Mouse (Mus musculus): ENCODE measurements around the gene Gm9945. TPM values are rescaled to one million over a fixed set of nuclear protein-coding genes. Genes with fewer than 3 reads are reported as not detected.

Gene Gm9945
- total RNA-seq (2017) = not detected in 2 replicates

- peak in 1 of 2 experiments; percentile 27; a peak in 2 of 4 replicates for ATAC-seq (replicated peaks in 1 of 2; ENCODE audit: insufficient read depth in 1 of 2, low FRiP score in 2 of 2, low TSS enrichment in 1 of 2, low read depth in 1 of 2, poor library complexity in 2 of 2, severe bottlenecking in 2 of 2)
These were observed at the start of gene Gm9945, which contains the start of gene Sowaha for GRCm38 (mm10) chr11:53479783-53480301. Gene Gm9945, plus strand, starts transcription at chr11:53480166. Gene Sowaha, minus strand, starts transcription at chr11:53480274.

- peak in 1 of 2 experiments; percentile 2; a peak in 1 of 4 replicates for ATAC-seq (replicated peaks in 1 of 2; ENCODE audit: insufficient read depth in 1 of 2, low FRiP score in 2 of 2, low TSS enrichment in 1 of 2, low read depth in 1 of 2, poor library complexity in 2 of 2, severe bottlenecking in 2 of 2)
These were observed 49.7 kb upstream of the Gm9945 start for GRCm38 (mm10) chr11:53430300-53430669.

GRCm38 (mm10) chr11:53430670-53431346 lies 49.2 kb upstream of the Gm9945 start, which contains the start of the genes Uqcrq and Gdf9:
Gene Uqcrq, minus strand, starts transcription at chr11:53430831.
Gene Gdf9, plus strand, starts transcription at chr11:53431023.
- peak; percentile 92 to 96 for ATAC-seq (replicated peaks in 1 of 2; ENCODE audit: insufficient read depth in 1 of 2, low FRiP score in 2 of 2, low TSS enrichment in 1 of 2, low read depth in 1 of 2, poor library complexity in 2 of 2, severe bottlenecking in 2 of 2)

GRCm38 (mm10) chr11:53431347-53432056 lies 48.5 kb upstream of the Gm9945 start:
- no peak for ATAC-seq (replicated peaks in 1 of 2; ENCODE audit: insufficient read depth in 1 of 2, low FRiP score in 2 of 2, low TSS enrichment in 1 of 2, low read depth in 1 of 2, poor library complexity in 2 of 2, severe bottlenecking in 2 of 2)

DNA sequence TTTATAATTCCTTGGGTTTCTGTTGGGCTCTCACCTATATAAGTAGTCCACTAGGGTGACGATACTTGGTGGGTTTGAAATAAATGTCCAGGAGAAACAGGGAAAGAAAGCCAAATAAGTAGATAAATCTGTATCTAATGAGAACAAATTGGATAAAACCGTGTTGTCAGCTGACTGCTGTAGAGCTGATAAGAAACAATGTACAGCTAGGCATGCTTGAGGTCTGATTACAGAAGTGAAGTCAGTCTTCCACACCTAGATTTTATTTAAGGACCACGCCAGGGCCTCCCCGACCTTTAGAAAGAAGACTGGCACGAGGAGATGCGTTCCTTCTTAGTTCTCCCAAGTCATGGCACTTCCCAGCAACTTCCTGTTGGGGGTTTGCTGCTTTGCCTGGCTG lies 46.9 kb upstream of the Gm9945 start:
- no peak for ATAC-seq (replicated peaks in 1 of 2; ENCODE audit: insufficient read depth in 1 of 2, low FRiP score in 2 of 2, low TSS enrichment in 1 of 2, low read depth in 1 of 2, poor library complexity in 2 of 2, severe bottlenecking in 2 of 2)

GRCm38 (mm10) chr11:53435504-53435903 lies 44.5 kb upstream of the Gm9945 start:
- no peak for ATAC-seq (replicated peaks in 1 of 2; ENCODE audit: insufficient read depth in 1 of 2, low FRiP score in 2 of 2, low TSS enrichment in 1 of 2, low read depth in 1 of 2, poor library complexity in 2 of 2, severe bottlenecking in 2 of 2)

- ATAC-seq (replicated peaks in 1 of 2; ENCODE audit: insufficient read depth in 1 of 2, low FRiP score in 2 of 2, low TSS enrichment in 1 of 2, low read depth in 1 of 2, poor library complexity in 2 of 2, severe bottlenecking in 2 of 2) = no peak
These were observed 43.6 kb upstream of the Gm9945 start for GRCm38 (mm10) chr11:53436338-53436737.

- peak in 1 of 2 experiments; percentile 66; a peak in 2 of 4 replicates for ATAC-seq (replicated peaks in 1 of 2; ENCODE audit: insufficient read depth in 1 of 2, low FRiP score in 2 of 2, low TSS enrichment in 1 of 2, low read depth in 1 of 2, poor library complexity in 2 of 2, severe bottlenecking in 2 of 2)
These were observed 38.0 kb upstream of the Gm9945 start for GRCm38 (mm10) chr11:53441921-53442320.

DNA sequence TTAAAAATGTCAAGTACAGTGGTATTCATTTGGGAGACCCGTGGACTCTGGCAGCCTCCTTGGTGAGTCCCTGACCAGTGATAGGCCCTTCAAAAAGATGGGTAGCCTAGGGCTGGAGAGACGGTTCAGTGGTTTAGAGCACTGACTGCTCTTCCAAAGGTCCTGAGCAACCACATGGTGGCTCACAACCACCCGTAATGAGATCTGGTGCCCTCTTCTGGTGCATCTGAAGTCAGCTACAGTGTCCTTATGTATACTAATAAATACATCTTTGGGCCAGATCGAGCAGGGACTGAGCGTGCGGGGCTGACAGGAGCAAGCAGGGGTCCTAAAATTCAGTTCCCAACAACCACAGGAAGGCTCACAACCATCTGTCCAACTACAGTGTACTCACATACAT lies 36.1 kb upstream of the Gm9945 start:
- no peak for ATAC-seq (replicated peaks in 1 of 2; ENCODE audit: insufficient read depth in 1 of 2, low FRiP score in 2 of 2, low TSS enrichment in 1 of 2, low read depth in 1 of 2, poor library complexity in 2 of 2, severe bottlenecking in 2 of 2)

DNA sequence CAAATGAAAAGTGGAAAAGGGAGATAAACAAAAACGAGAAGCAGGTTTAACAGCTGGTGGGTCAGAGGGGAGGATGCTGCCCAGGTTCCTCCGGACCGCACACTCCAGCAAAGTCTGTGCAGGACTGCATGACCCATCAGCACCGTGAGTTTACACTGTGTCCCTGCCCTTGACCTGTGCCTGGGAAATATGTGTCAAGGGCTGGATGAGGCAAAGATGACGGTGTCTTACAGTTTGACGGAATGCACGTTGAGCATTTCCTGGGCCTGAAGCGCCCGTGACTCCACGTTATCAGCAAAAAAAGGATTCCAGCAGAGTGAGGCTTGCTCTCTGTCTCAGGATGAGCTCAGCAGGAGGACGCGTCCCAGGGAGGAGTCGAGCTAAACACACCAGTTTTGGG lies 34.4 kb upstream of the Gm9945 start:
- ATAC-seq (replicated peaks in 1 of 2; ENCODE audit: insufficient read depth in 1 of 2, low FRiP score in 2 of 2, low TSS enrichment in 1 of 2, low read depth in 1 of 2, poor library complexity in 2 of 2, severe bottlenecking in 2 of 2) = no peak

GRCm38 (mm10) chr11:53446183-53446582 lies 33.8 kb upstream of the Gm9945 start:
- no peak for ATAC-seq (replicated peaks in 1 of 2; ENCODE audit: insufficient read depth in 1 of 2, low FRiP score in 2 of 2, low TSS enrichment in 1 of 2, low read depth in 1 of 2, poor library complexity in 2 of 2, severe bottlenecking in 2 of 2)

GRCm38 (mm10) chr11:53447996-53448395 lies 32.0 kb upstream of the Gm9945 start:
- no peak for ATAC-seq (replicated peaks in 1 of 2; ENCODE audit: insufficient read depth in 1 of 2, low FRiP score in 2 of 2, low TSS enrichment in 1 of 2, low read depth in 1 of 2, poor library complexity in 2 of 2, severe bottlenecking in 2 of 2)

DNA sequence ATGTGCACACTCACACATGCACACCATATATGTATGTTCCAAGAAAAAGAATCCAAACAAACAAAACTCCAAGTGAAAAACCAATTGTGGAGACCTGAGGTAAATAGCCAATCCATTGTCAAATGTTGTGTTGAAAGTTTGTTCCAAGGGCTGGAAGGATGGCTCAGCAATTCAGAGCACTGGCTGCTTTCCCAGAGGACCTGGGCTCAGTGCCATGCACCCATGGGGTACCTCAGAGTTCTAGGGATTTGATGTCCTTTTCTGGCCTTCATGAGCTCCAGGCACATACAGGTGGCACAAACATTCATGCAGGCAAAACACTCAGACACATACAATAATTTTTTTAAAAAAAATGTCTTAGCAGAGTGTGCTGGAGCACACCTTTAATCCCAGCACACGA lies 31.4 kb upstream of the Gm9945 start:
- no peak for ATAC-seq (replicated peaks in 1 of 2; ENCODE audit: insufficient read depth in 1 of 2, low FRiP score in 2 of 2, low TSS enrichment in 1 of 2, low read depth in 1 of 2, poor library complexity in 2 of 2, severe bottlenecking in 2 of 2)

GRCm38 (mm10) chr11:53450070-53450705 lies 29.8 kb upstream of the Gm9945 start:
- peak; percentile 22 to 36; a peak in 1 of 4 replicates for ATAC-seq (replicated peaks in 1 of 2; ENCODE audit: insufficient read depth in 1 of 2, low FRiP score in 2 of 2, low TSS enrichment in 1 of 2, low read depth in 1 of 2, poor library complexity in 2 of 2, severe bottlenecking in 2 of 2)

DNA sequence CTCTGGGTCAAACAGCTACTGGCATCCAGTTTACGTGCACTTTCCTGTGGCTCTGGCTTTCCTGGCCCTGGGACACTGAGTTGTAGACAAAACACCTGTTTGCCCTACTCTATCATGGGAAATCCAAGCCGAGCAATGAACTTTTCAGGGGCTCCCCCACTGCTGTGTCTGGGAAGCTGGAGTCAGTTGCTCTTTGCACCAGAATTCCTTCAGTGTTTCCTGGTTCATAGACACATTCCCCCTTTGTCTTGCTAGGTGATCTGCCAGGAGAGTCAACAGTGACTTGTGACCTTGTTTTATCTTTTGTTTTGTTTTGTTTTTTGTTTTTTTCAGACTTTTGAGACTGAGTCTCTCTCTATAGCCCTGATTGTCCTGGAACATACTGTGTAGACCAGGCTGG lies 28.6 kb upstream of the Gm9945 start:
- ATAC-seq (replicated peaks in 1 of 2; ENCODE audit: insufficient read depth in 1 of 2, low FRiP score in 2 of 2, low TSS enrichment in 1 of 2, low read depth in 1 of 2, poor library complexity in 2 of 2, severe bottlenecking in 2 of 2) = no peak

DNA sequence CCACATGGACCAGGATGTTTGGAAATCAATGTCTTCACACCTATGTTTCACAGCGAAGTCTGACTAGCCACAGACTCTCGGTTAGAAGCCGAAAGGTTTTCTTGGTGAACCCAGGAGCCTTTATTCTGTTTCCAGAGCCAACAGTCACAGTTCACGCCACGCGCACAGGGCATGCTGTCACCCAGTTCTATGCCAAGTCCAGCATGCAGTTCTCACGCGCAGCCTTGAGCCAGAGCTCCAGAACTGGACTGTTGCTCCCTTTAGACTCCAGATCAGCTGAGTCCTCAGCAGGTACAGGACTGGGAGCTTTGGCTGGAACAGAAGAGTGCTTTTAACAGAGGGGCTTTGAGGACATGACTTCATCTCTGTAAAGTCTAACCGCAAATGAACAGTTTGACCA lies 27.6 kb upstream of the Gm9945 start:
- no peak for ATAC-seq (replicated peaks in 1 of 2; ENCODE audit: insufficient read depth in 1 of 2, low FRiP score in 2 of 2, low TSS enrichment in 1 of 2, low read depth in 1 of 2, poor library complexity in 2 of 2, severe bottlenecking in 2 of 2)

GRCm38 (mm10) chr11:53453031-53453430 lies 26.9 kb upstream of the Gm9945 start:
- no peak for ATAC-seq (replicated peaks in 1 of 2; ENCODE audit: insufficient read depth in 1 of 2, low FRiP score in 2 of 2, low TSS enrichment in 1 of 2, low read depth in 1 of 2, poor library complexity in 2 of 2, severe bottlenecking in 2 of 2)

Data from hematopoietic stem cell, adult 5-6 weeks (primary cell).